Mouse (Mus musculus) erythroblast, embryonic 14.5 days (primary cell): ENCODE data around the gene Esd. TPM values are rescaled to one million over a fixed set of nuclear protein-coding genes. Genes with fewer than 3 reads are reported as not detected.

Experiments
- H3K27me3 ChIP-seq: 2 replicates; pipeline ENCODE4 v1.6.1; 2012; ENCODE audit warnings: inconsistent platforms; ENCODE audit not compliant: control insufficient read depth
- H3K36me3 ChIP-seq: 2 replicates; pipeline ENCODE4 v1.6.1; 2012; ENCODE audit warnings: mild to moderate bottlenecking, inconsistent platforms; ENCODE audit not compliant: control insufficient read depth
- H3K4me1 ChIP-seq: 2 replicates; pipeline ENCODE4 v1.6.1; 2012; ENCODE audit warnings: inconsistent platforms; ENCODE audit not compliant: control insufficient read depth
- H3K4me3 ChIP-seq: replicated peaks from 2 replicates; pipeline ENCODE3; 2012; ENCODE audit warnings: moderate library complexity, mild to moderate bottlenecking, inconsistent platforms
- H3K9me3 ChIP-seq: 2 replicates; pipeline ENCODE4 v1.6.1; 2012; ENCODE audit warnings: low read length, inconsistent platforms, mixed read lengths; ENCODE audit not compliant: control insufficient read depth
- GATA1 ChIP-seq: IDR thresholded peaks from 2 replicates; pipeline ENCODE4 v1.6.1; 2012; ENCODE audit warnings: low read length, inconsistent platforms, mixed read lengths
- TAL1 ChIP-seq: IDR thresholded peaks from 3 replicates; pipeline ENCODE4 v1.6.1; 2012; ENCODE audit warnings: low read length, inconsistent platforms, mixed read lengths
- polyA plus RNA-seq: library from polyadenylated mRNA; stranded (reverse); fragments of >175 nt; gene quantifications from 2 replicates; pipeline ENCODE4 v1.2.3, GENCODE M21; 2012

The Esd gene
- polyA plus RNA-seq, 1 experiment: 3.4 TPM

- H3K9me3 ChIP-seq: no peaks in the 10 kb centered on the region
- H3K27me3 ChIP-seq: no peaks in the 10 kb centered on the region
- H3K4me1 ChIP-seq: peaks cover 25% of the 10 kb centered on the region
- no peak for TF ChIP-seq TAL1
- no peak for TF ChIP-seq GATA1
- peak overlapping the region; percentile 70 for H3K4me3 ChIP-seq
- peaks cover 22% of the 10 kb centered on the region for H3K36me3 ChIP-seq
Measured at GRCm38 (mm10) chr14:74731221-74732078, 647 bp upstream of the Esd start.

- Histone ChIP-seq H3K4me3 (peak overlapping the region; percentile 70), H3K9me3 (no peaks in the 10 kb centered on the region), H3K27me3 (no peaks in the 10 kb centered on the region), H3K4me1 (peaks cover 27% of the 10 kb centered on the region), H3K36me3 (peaks cover 41% of the 10 kb centered on the region)
- TF ChIP-seq TAL1 (no peak), GATA1 (no peak)
Measured at GRCm38 (mm10) chr14:74733397-74733796, 1.3 kb downstream of the Esd start.

GRCm38 (mm10) chr14:74735471-74735870, 3.4 kb downstream of the Esd start:
- TF ChIP-seq TAL1 (no peak), GATA1 (no peak)
- Histone ChIP-seq H3K27me3 (no peaks in the 10 kb centered on the region), H3K4me1 (peaks cover 27% of the 10 kb centered on the region), H3K4me3 (no peak overlapping the region), H3K9me3 (no peaks in the 10 kb centered on the region), H3K36me3 (peaks cover 62% of the 10 kb centered on the region)

- Histone ChIP-seq H3K27me3 (no peaks in the 10 kb centered on the region), H3K36me3 (peaks cover 76% of the 10 kb centered on the region), H3K4me3 (no peak overlapping the region), H3K4me1 (peaks cover 19% of the 10 kb centered on the region), H3K9me3 (no peaks in the 10 kb centered on the region)
- TF ChIP-seq TAL1: no peak
- no peak for TF ChIP-seq GATA1
Measured at GRCm38 (mm10) chr14:74736850-74737249, 4.8 kb downstream of the Esd start.

- H3K27me3 ChIP-seq: no peaks in the 10 kb centered on the region
- TF ChIP-seq GATA1 (no peak), TAL1 (no peak)
Measured at GRCm38 (mm10) chr14:74764191-74764918, 32.3 kb downstream of the Esd start.

GRCm38 (mm10) chr14:74767892-74768291, 35.8 kb downstream of the Esd start:
- no peak for TF ChIP-seq TAL1
- no peak for TF ChIP-seq GATA1
- Histone ChIP-seq H3K4me3 (no peak overlapping the region), H3K9me3 (no peaks in the 10 kb centered on the region), H3K4me1 (no peaks in the 10 kb centered on the region), H3K36me3 (peaks cover 33% of the 10 kb centered on the region), H3K27me3 (no peaks in the 10 kb centered on the region)

More at GRCm38 (mm10) chr14:74764191-74764918, 32.3 kb downstream of the Esd start:
- H3K4me3 ChIP-seq: no peak overlapping the region
- no peaks in the 10 kb centered on the region for H3K4me1 ChIP-seq
- H3K9me3 ChIP-seq: no peaks in the 10 kb centered on the region
- H3K36me3 ChIP-seq: peaks cover 13% of the 10 kb centered on the region

GRCm38 (mm10) chr14:74774046-74774619, 42.0 kb downstream of the Esd start:
- no peaks in the 10 kb centered on the region for H3K9me3 ChIP-seq
- no peaks in the 10 kb centered on the region for H3K4me1 ChIP-seq
- no peaks in the 10 kb centered on the region for H3K27me3 ChIP-seq
- H3K36me3 ChIP-seq: peaks cover 38% of the 10 kb centered on the region
- H3K4me3 ChIP-seq: no peak overlapping the region
- TF ChIP-seq GATA1 (no peak), TAL1 (no peak)

- TF ChIP-seq TAL1: no peak
- TF ChIP-seq GATA1: no peak
Measured at GRCm38 (mm10) chr14:74784243-74784934, 52.3 kb downstream of the Esd start.

GRCm38 (mm10) chr14:74787717-74788116, 55.6 kb downstream of the Esd start:
- peaks cover 2% of the 10 kb centered on the region for H3K4me1 ChIP-seq
- H3K27me3 ChIP-seq: no peaks in the 10 kb centered on the region
- H3K4me3 ChIP-seq: no peak overlapping the region
- no peak for TF ChIP-seq TAL1
- no peak for TF ChIP-seq GATA1
- peaks cover 30% of the 10 kb centered on the region for H3K36me3 ChIP-seq
- H3K9me3 ChIP-seq: no peaks in the 10 kb centered on the region

More at GRCm38 (mm10) chr14:74784243-74784934, 52.3 kb downstream of the Esd start:
- peaks cover 26% of the 10 kb centered on the region for H3K36me3 ChIP-seq
- no peaks in the 10 kb centered on the region for H3K27me3 ChIP-seq
- H3K9me3 ChIP-seq: no peaks in the 10 kb centered on the region
- H3K4me3 ChIP-seq: no peak overlapping the region
- H3K4me1 ChIP-seq: no peaks in the 10 kb centered on the region
